Mouse (Mus musculus): ENCODE results near the gene Lztr1. TPM values are rescaled to one million over a fixed set of nuclear protein-coding genes. Genes with fewer than 3 reads are reported as not detected.
"Not testable (repeated sequence)": the region's sequence is repeated elsewhere in the genome, so short reads cannot be mapped to it uniquely, and the experiment has no call there.

The Lztr1 gene
- polyA plus RNA-seq, 1 experiment from 2014 or later, result 113 TPM

GRCm38 (mm10) chr16:17499249-17499883, 9.1 kb upstream of the Lztr1 start:
- H3K4me2 ChIP-seq (ENCODE audit: low read depth, low read length), result no peak overlapping the region
- ATAC-seq (ENCODE audit: low read depth), result peak; percentile 83
- H3K4me1 ChIP-seq (ENCODE audit: control insufficient read depth, insufficient read depth, low read length), result no peaks in the 10 kb centered on the region
- WGBS, result 16% methylated on average over 10 of the region's 10 CpGs
- H3K27ac ChIP-seq (ENCODE audit: low read depth, low read length), result no peak overlapping the region
- no peaks in the 10 kb centered on the region for H3K36me3 ChIP-seq (ENCODE audit: control insufficient read depth, insufficient read depth, low read length)
- no peaks in the 10 kb centered on the region for H3K27me3 ChIP-seq (ENCODE audit: control insufficient read depth, insufficient read depth, low read length)
- H3K9ac ChIP-seq (replicated peaks; ENCODE audit: low read depth, low read length), result no peak overlapping the region
- no peaks in the 10 kb centered on the region for H3K9me3 ChIP-seq (ENCODE audit: control insufficient read depth, low read length)
- H3K4me3 ChIP-seq (ENCODE audit: low read depth, low read length), result no peak overlapping the region

GRCm38 (mm10) chr16:17502681-17503080, 5.8 kb upstream of the Lztr1 start:
- H3K27me3 ChIP-seq (ENCODE audit: control insufficient read depth, insufficient read depth, low read length), result no peaks in the 10 kb centered on the region
- H3K36me3 ChIP-seq (ENCODE audit: control insufficient read depth, insufficient read depth, low read length), result no peaks in the 10 kb centered on the region
- no peak overlapping the region for H3K4me3 ChIP-seq (ENCODE audit: low read depth, low read length)
- ATAC-seq (ENCODE audit: low read depth), result no peak
- no peak overlapping the region for H3K9ac ChIP-seq (replicated peaks; ENCODE audit: low read depth, low read length)
- no peak overlapping the region for H3K27ac ChIP-seq (ENCODE audit: low read depth, low read length)
- WGBS, result 86% methylated on average over 4 of the region's 4 CpGs
- H3K4me1 ChIP-seq (ENCODE audit: control insufficient read depth, insufficient read depth, low read length), result no peaks in the 10 kb centered on the region
- H3K9me3 ChIP-seq (ENCODE audit: control insufficient read depth, low read length), result no peaks in the 10 kb centered on the region
- H3K4me2 ChIP-seq (ENCODE audit: low read depth, low read length), result no peak overlapping the region

GRCm38 (mm10) chr16:17507018-17507552, 1.4 kb upstream of the Lztr1 start:
- ATAC-seq (ENCODE audit: low read depth), result no peak
- Histone ChIP-seq H3K9me3 (ENCODE audit: control insufficient read depth, low read length) (no peaks in the 10 kb centered on the region), H3K27me3 (ENCODE audit: control insufficient read depth, insufficient read depth, low read length) (no peaks in the 10 kb centered on the region), H3K4me3 (ENCODE audit: low read depth, low read length) (no peak overlapping the region), H3K9ac (replicated peaks; ENCODE audit: low read depth, low read length) (no peak overlapping the region), H3K4me1 (ENCODE audit: control insufficient read depth, insufficient read depth, low read length) (peaks cover 10% of the 10 kb centered on the region), H3K36me3 (ENCODE audit: control insufficient read depth, insufficient read depth, low read length) (peaks cover 3% of the 10 kb centered on the region; the same call in 1 of the 2 replicates), H3K27ac (ENCODE audit: low read depth, low read length) (no peak overlapping the region), H3K4me2 (ENCODE audit: low read depth, low read length) (no peak overlapping the region)
- WGBS, result 92% methylated on average over 5 of the region's 5 CpGs

- not testable (repeated sequence) for H3K9me3 ChIP-seq (ENCODE audit: control insufficient read depth, low read length); H3K27me3 ChIP-seq (ENCODE audit: control insufficient read depth, insufficient read depth, low read length)
- Histone ChIP-seq H3K4me2 (ENCODE audit: low read depth, low read length) (peak overlapping the region; percentile 79), H3K4me1 (ENCODE audit: control insufficient read depth, insufficient read depth, low read length) (peaks cover 10% of the 10 kb centered on the region), H3K4me3 (ENCODE audit: low read depth, low read length) (peak overlapping the region; percentile 74), H3K27ac (ENCODE audit: low read depth, low read length) (peak overlapping the region; percentile 89), H3K9ac (replicated peaks; ENCODE audit: low read depth, low read length) (peak overlapping the region; percentile 84), H3K36me3 (ENCODE audit: control insufficient read depth, insufficient read depth, low read length) (peaks cover 13% of the 10 kb centered on the region; the same call in 1 of the 2 replicates)
- WGBS, result 36% methylated on average over 3 of the region's 3 CpGs
- ATAC-seq (ENCODE audit: low read depth), result 0 out of 2 replicates have a peak, but pooled peaks have one; percentile 0
Observed at GRCm38 (mm10) chr16:17508031-17508430, 457 bp upstream of the Lztr1 start.

- Histone ChIP-seq H3K9ac (replicated peaks; ENCODE audit: low read depth, low read length) (peak overlapping the region; percentile 84), H3K9me3 (ENCODE audit: control insufficient read depth, low read length) (no peaks in the 10 kb centered on the region), H3K4me1 (ENCODE audit: control insufficient read depth, insufficient read depth, low read length) (peaks cover 10% of the 10 kb centered on the region), H3K4me2 (ENCODE audit: low read depth, low read length) (peak overlapping the region; percentile 79), H3K27me3 (ENCODE audit: control insufficient read depth, insufficient read depth, low read length) (no peaks in the 10 kb centered on the region), H3K4me3 (ENCODE audit: low read depth, low read length) (peak overlapping the region; percentile 74), H3K36me3 (ENCODE audit: control insufficient read depth, insufficient read depth, low read length) (peaks cover 18% of the 10 kb centered on the region; the same call in 1 of the 2 replicates), H3K27ac (ENCODE audit: low read depth, low read length) (peak overlapping the region; percentile 89)
- ATAC-seq (ENCODE audit: low read depth), result no peak; the same call in 1 of the 2 replicates
- 11% methylated on average over 9 of the region's 9 CpGs for WGBS
Observed at GRCm38 (mm10) chr16:17509240-17509597, 731 bp downstream of the Lztr1 start.

GRCm38 (mm10) chr16:17510143-17510542, 1.7 kb downstream of the Lztr1 start:
- Histone ChIP-seq H3K4me3 (ENCODE audit: low read depth, low read length) (no peak overlapping the region), H3K4me2 (ENCODE audit: low read depth, low read length) (peak overlapping the region; percentile 79; the same call in 1 of the 2 replicates), H3K36me3 (ENCODE audit: control insufficient read depth, insufficient read depth, low read length) (peaks cover 18% of the 10 kb centered on the region; the same call in 1 of the 2 replicates), H3K4me1 (ENCODE audit: control insufficient read depth, insufficient read depth, low read length) (peaks cover 10% of the 10 kb centered on the region), H3K27ac (ENCODE audit: low read depth, low read length) (no peak overlapping the region), H3K9ac (replicated peaks; ENCODE audit: low read depth, low read length) (no peak overlapping the region), H3K27me3 (ENCODE audit: control insufficient read depth, insufficient read depth, low read length) (no peaks in the 10 kb centered on the region), H3K9me3 (ENCODE audit: control insufficient read depth, low read length) (no peaks in the 10 kb centered on the region)
- 100% methylated on average over 2 of the region's 2 CpGs for WGBS
- ATAC-seq (ENCODE audit: low read depth), result no peak

GRCm38 (mm10) chr16:17510686-17511085, 2.2 kb downstream of the Lztr1 start:
- no peak overlapping the region for H3K4me2 ChIP-seq (ENCODE audit: low read depth, low read length)
- H3K4me3 ChIP-seq (ENCODE audit: low read depth, low read length), result no peak overlapping the region
- H3K9me3 ChIP-seq (ENCODE audit: control insufficient read depth, low read length), result no peaks in the 10 kb centered on the region
- peaks cover 10% of the 10 kb centered on the region for H3K4me1 ChIP-seq (ENCODE audit: control insufficient read depth, insufficient read depth, low read length)
- H3K9ac ChIP-seq (replicated peaks; ENCODE audit: low read depth, low read length), result no peak overlapping the region
- no peaks in the 10 kb centered on the region for H3K27me3 ChIP-seq (ENCODE audit: control insufficient read depth, insufficient read depth, low read length)
- no peak for ATAC-seq (ENCODE audit: low read depth)
- H3K36me3 ChIP-seq (ENCODE audit: control insufficient read depth, insufficient read depth, low read length), result peaks cover 18% of the 10 kb centered on the region; the same call in 1 of the 2 replicates
- H3K27ac ChIP-seq (ENCODE audit: low read depth, low read length), result no peak overlapping the region
- WGBS, result 89% methylated on average over 2 of the region's 2 CpGs

GRCm38 (mm10) chr16:17511431-17511830, 2.9 kb downstream of the Lztr1 start:
- H3K9me3 ChIP-seq (ENCODE audit: control insufficient read depth, low read length), result no peaks in the 10 kb centered on the region
- H3K27ac ChIP-seq (ENCODE audit: low read depth, low read length), result no peak overlapping the region
- H3K4me2 ChIP-seq (ENCODE audit: low read depth, low read length), result no peak overlapping the region
- no peaks in the 10 kb centered on the region for H3K27me3 ChIP-seq (ENCODE audit: control insufficient read depth, insufficient read depth, low read length)
- H3K9ac ChIP-seq (replicated peaks; ENCODE audit: low read depth, low read length), result no peak overlapping the region
- H3K4me1 ChIP-seq (ENCODE audit: control insufficient read depth, insufficient read depth, low read length), result peaks cover 10% of the 10 kb centered on the region
- no peak overlapping the region for H3K4me3 ChIP-seq (ENCODE audit: low read depth, low read length)
- ATAC-seq (ENCODE audit: low read depth), result no peak
- H3K36me3 ChIP-seq (ENCODE audit: control insufficient read depth, insufficient read depth, low read length), result peaks cover 18% of the 10 kb centered on the region; the same call in 1 of the 2 replicates
- WGBS, result 94% methylated on average over 4 of the region's 4 CpGs

- 91% methylated on average over 2 of the region's 2 CpGs for WGBS
Observed at GRCm38 (mm10) chr16:17518910-17519309, 10.4 kb downstream of the Lztr1 start.

More at GRCm38 (mm10) chr16:17518910-17519309, 10.4 kb downstream of the Lztr1 start:
- Histone ChIP-seq H3K4me2 (ENCODE audit: low read depth, low read length) (no peak overlapping the region), H3K27me3 (ENCODE audit: control insufficient read depth, insufficient read depth, low read length) (no peaks in the 10 kb centered on the region), H3K27ac (ENCODE audit: low read depth, low read length) (no peak overlapping the region), H3K36me3 (ENCODE audit: control insufficient read depth, insufficient read depth, low read length) (peaks cover 68% of the 10 kb centered on the region), H3K4me1 (ENCODE audit: control insufficient read depth, insufficient read depth, low read length) (no peaks in the 10 kb centered on the region), H3K9me3 (ENCODE audit: control insufficient read depth, low read length) (no peaks in the 10 kb centered on the region), H3K9ac (replicated peaks; ENCODE audit: low read depth, low read length) (no peak overlapping the region), H3K4me3 (ENCODE audit: low read depth, low read length) (no peak overlapping the region)
- no peak for ATAC-seq (ENCODE audit: low read depth)

All from neural tube, embryonic 14.5 days (tissue).